Mouse (Mus musculus) embryonic facial prominence, embryonic 13.5 days (tissue): Measurements from ENCODE around the gene Mast4. TPM values are rescaled to one million over a fixed set of nuclear protein-coding genes. Genes with fewer than 3 reads are reported as not detected.

Experiments used
- ATAC-seq: fragments of 200-750 bp; cut with Nextera tagmentation; 2 replicates; pipeline ENCODE4 v1.8.0; 2017; ENCODE audit warnings: low read depth; ENCODE audit not compliant: insufficient number of reproducible peaks, insufficient read depth, low FRiP score, low TSS enrichment
- H3K27ac ChIP-seq: fragments of 300-500 bp; sonication (generic); 2 replicates; pipeline ENCODE4 v1.5.1; 2015; ENCODE audit warnings: moderate library complexity, mild to moderate bottlenecking, inconsistent platforms
- H3K27me3 ChIP-seq: fragments of 300-500 bp; sonication (generic); 2 replicates; pipeline ENCODE4 v1.6.1; 2015; ENCODE audit warnings: mild to moderate bottlenecking, inconsistent platforms
- H3K36me3 ChIP-seq: fragments of 300-500 bp; sonication (generic); 2 replicates; pipeline ENCODE4 v1.6.1; 2015; ENCODE audit warnings: mild to moderate bottlenecking, inconsistent platforms
- H3K4me1 ChIP-seq: fragments of 300-500 bp; sonication (generic); 2 replicates; pipeline ENCODE4 v1.6.1; 2015; ENCODE audit warnings: inconsistent platforms
- H3K4me2 ChIP-seq: fragments of 300-500 bp; sonication (generic); 2 replicates; pipeline ENCODE4 v1.6.1; 2015; ENCODE audit warnings: moderate library complexity, mild to moderate bottlenecking, inconsistent platforms
- H3K4me3 ChIP-seq: fragments of 300-500 bp; sonication (generic); 2 replicates; pipeline ENCODE4 v1.5.1; 2015; ENCODE audit warnings: mild to moderate bottlenecking, inconsistent platforms
- H3K9ac ChIP-seq: fragments of 300-500 bp; sonication (generic); 2 replicates; pipeline ENCODE4 v1.6.1; 2015; ENCODE audit warnings: mild to moderate bottlenecking, inconsistent platforms
- H3K9me3 ChIP-seq: fragments of 300-500 bp; sonication (generic); 2 replicates; pipeline ENCODE4 v1.6.1; 2016; ENCODE audit warnings: inconsistent platforms
- WGBS: fragments of 180-500 bp; shearing (Covaris S2); methylation state at CpG from one replicate; pipeline ENCODE4 v1.1.7; 2015; ENCODE audit warnings: mixed read lengths; 5-methylcytosine and 5-hydroxymethylcytosine counted together
- polyA plus RNA-seq: library from polyadenylated mRNA; unstranded; fragments of >200 nt; fragmentation: Nextera tagmentation; extraction: Ambion mirVana; gene quantifications from 2 replicates; pipeline ENCODE4 v1.2.1, GENCODE M21; 2015

The Mast4 gene
- polyA plus RNA-seq, 1 experiment from 2014 or later = 28.6 TPM

DNA sequence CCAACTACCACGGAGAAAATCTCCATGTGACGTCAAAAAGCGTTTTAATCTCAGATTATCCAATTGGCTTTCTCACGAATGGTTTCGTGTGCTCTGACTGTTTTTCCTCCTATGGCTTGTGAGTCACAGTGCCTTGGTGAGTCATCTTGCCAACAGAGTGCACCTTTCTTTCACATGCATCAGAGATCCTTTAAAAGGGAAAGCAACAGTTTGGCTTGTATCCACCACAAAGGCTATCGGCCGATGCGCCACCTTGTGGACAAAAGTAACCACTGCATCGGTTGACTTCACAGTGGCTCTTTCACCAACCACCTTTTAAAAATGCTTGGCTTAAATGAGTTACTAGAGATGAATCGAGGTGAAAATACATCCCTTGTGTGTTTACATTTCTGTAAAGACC, 224.4 kb downstream of the Mast4 start:
- Histone ChIP-seq H3K4me2 (peak overlapping the region; percentile 19), H3K4me1 (peaks cover 23% of the 10 kb centered on the region), H3K9me3 (no peaks in the 10 kb centered on the region), H3K36me3 (no peaks in the 10 kb centered on the region), H3K27ac (no peak overlapping the region), H3K9ac (no peak overlapping the region), H3K4me3 (no peak overlapping the region), H3K27me3 (no peaks in the 10 kb centered on the region)
- no peak for ATAC-seq
- 29% methylated on average over 10 of the region's 10 CpGs for WGBS

DNA sequence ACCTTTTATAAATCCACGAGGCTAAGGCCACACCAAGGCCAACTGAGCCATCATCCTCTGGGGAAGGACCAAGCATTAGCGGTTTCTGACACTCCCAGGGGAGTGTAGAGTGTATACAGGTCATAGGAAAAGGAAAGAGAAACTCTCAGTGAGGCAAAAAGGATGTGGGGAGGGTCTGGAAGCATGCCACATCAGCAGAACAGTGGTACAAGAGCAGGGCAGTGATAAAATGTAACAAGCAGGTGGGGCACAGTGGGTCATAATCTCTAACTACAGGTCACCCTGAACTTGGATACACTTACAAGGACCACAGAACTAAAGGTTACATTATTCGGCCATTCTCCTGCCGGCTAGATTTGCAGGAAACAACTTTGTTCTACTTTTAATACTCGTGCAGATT, 226.9 kb downstream of the Mast4 start:
- Histone ChIP-seq H3K4me1 (peaks cover 13% of the 10 kb centered on the region), H3K9ac (no peak overlapping the region), H3K4me2 (no peak overlapping the region), H3K27ac (no peak overlapping the region), H3K36me3 (no peaks in the 10 kb centered on the region), H3K9me3 (no peaks in the 10 kb centered on the region), H3K4me3 (no peak overlapping the region), H3K27me3 (no peaks in the 10 kb centered on the region)
- 88% methylated on average over 5 of the region's 5 CpGs for WGBS
- ATAC-seq = no peak

DNA sequence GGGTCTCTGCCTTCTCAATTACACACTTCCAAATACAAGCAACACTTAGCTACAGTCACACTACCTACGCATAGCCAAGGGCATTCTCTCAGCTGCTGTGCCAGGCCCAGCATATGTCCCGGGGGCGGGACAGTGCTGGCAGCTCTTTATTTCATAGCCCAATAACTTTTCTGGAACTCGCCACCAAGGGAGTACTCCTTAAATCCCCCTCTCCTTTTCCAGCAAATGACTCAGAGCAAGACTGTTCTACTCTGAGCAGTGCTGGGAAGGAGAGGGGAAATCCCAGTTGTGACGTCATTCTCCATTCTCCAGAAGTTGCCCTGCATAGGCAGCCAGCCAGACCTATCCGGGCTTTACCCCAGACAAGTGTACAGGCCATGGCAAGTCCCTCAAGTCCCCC, 231.7 kb downstream of the Mast4 start:
- ATAC-seq = peak; percentile 43; the same call in 1 of the 2 replicates
- no peak overlapping the region for H3K4me2 ChIP-seq
- whole genome bisulfite sequencing = 71% methylated on average over 6 of the region's 6 CpGs
- no peak overlapping the region for H3K27ac ChIP-seq
- no peak overlapping the region for H3K4me3 ChIP-seq
- no peaks in the 10 kb centered on the region for H3K36me3 ChIP-seq
- H3K9ac ChIP-seq = no peak overlapping the region
- H3K27me3 ChIP-seq = peaks cover 11% of the 10 kb centered on the region
- H3K4me1 ChIP-seq = peaks cover under 1% of the 10 kb centered on the region; the same call in 1 of the 2 replicates
- no peaks in the 10 kb centered on the region for H3K9me3 ChIP-seq

- no peaks in the 10 kb centered on the region for H3K9me3 ChIP-seq
- peak overlapping the region; percentile 47 for H3K4me3 ChIP-seq
- no peak overlapping the region for H3K27ac ChIP-seq
- peaks cover 13% of the 10 kb centered on the region; the same call in 1 of the 2 replicates for H3K4me1 ChIP-seq
- H3K36me3 ChIP-seq = no peaks in the 10 kb centered on the region
- H3K9ac ChIP-seq = peak overlapping the region; percentile 58
- H3K4me2 ChIP-seq = peak overlapping the region; percentile 81
- peak; percentile 78; the same call in 1 of the 2 replicates for ATAC-seq
- peaks cover 36% of the 10 kb centered on the region for H3K27me3 ChIP-seq
- 6% methylated on average over 28 of the region's 28 CpGs for WGBS
Observed at GRCm38 (mm10) chr13:103096346-103097150, 237.7 kb downstream of the Mast4 start.

- ATAC-seq = no peak
- 65% methylated on average over 7 of the region's 7 CpGs for WGBS
- no peak overlapping the region for H3K27ac ChIP-seq
Observed at GRCm38 (mm10) chr13:103095491-103095890, 238.8 kb downstream of the Mast4 start.

DNA sequence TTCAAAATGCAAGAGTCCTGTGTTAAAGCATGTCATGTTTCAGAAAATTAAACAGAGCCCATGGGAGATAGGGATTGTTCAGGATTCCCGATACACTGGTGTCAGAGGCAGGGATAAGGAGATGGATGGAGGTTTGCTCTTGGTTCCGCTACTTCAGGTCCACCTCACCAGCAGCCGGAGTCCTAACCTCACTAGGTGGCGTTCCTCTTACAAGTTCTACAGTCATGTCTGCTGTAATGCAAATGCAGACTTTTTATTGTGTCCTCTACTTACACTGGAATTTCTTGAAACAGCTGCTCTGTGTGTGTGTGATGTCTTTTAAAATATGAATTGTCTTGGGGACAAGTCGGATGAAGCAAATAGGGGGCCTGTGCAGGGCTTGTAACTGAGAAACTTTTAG, 239.7 kb downstream of the Mast4 start:
- 76% methylated on average over 5 of the region's 5 CpGs for WGBS
- Histone ChIP-seq H3K27ac (0 out of 2 replicates have a peak overlapping the region, but pooled peaks have one; percentile 16), H3K4me1 (peaks cover 13% of the 10 kb centered on the region; the same call in 1 of the 2 replicates), H3K9ac (no peak overlapping the region), H3K9me3 (no peaks in the 10 kb centered on the region), H3K4me3 (no peak overlapping the region), H3K36me3 (no peaks in the 10 kb centered on the region), H3K4me2 (no peak overlapping the region), H3K27me3 (peaks cover 36% of the 10 kb centered on the region)
- ATAC-seq = no peak

More at GRCm38 (mm10) chr13:103095491-103095890, 238.8 kb downstream of the Mast4 start:
- Histone ChIP-seq H3K4me1 (peaks cover 13% of the 10 kb centered on the region; the same call in 1 of the 2 replicates), H3K27me3 (peaks cover 36% of the 10 kb centered on the region), H3K36me3 (no peaks in the 10 kb centered on the region), H3K9ac (no peak overlapping the region), H3K4me3 (no peak overlapping the region), H3K4me2 (no peak overlapping the region), H3K9me3 (no peaks in the 10 kb centered on the region)

DNA sequence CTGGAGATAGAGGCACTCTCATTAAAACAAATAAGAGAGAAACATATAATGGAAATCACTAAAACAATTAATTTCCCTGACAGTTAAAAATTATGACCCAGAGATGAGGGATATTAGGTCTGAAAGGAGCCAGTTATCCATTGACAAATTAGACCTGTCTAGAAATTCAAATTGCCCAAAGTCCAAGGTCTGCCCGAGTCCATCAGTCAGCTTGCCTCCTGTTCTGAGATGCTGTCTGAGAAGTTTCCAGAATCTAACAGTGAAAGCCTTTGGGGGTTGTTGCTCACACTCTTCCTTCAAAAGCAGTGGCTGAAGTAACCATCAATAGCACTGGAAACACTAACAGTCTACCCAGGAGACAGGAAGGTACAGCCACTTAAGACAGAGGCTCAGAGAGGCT, 240.6 kb downstream of the Mast4 start:
- no peak overlapping the region for H3K27ac ChIP-seq
- no peaks in the 10 kb centered on the region for H3K9me3 ChIP-seq
- H3K4me2 ChIP-seq = no peak overlapping the region
- no peaks in the 10 kb centered on the region for H3K36me3 ChIP-seq
- no peak overlapping the region for H3K4me3 ChIP-seq
- H3K4me1 ChIP-seq = peaks cover 13% of the 10 kb centered on the region; the same call in 1 of the 2 replicates
- no peak for ATAC-seq
- WGBS = 89% methylated on average over 1 of the region's 1 CpGs
- H3K27me3 ChIP-seq = peaks cover 36% of the 10 kb centered on the region
- no peak overlapping the region for H3K9ac ChIP-seq

- Histone ChIP-seq H3K9me3 (no peaks in the 10 kb centered on the region), H3K27ac (no peak overlapping the region), H3K4me2 (no peak overlapping the region), H3K27me3 (no peaks in the 10 kb centered on the region), H3K9ac (no peak overlapping the region), H3K36me3 (no peaks in the 10 kb centered on the region), H3K4me1 (no peaks in the 10 kb centered on the region), H3K4me3 (no peak overlapping the region)
- ATAC-seq = no peak; the same call in 1 of the 2 replicates
- WGBS = 85% methylated on average over 15 of the region's 15 CpGs
Observed at GRCm38 (mm10) chr13:103085540-103086121, 248.7 kb downstream of the Mast4 start.

- Histone ChIP-seq H3K4me3 (no peak overlapping the region), H3K4me1 (no peaks in the 10 kb centered on the region), H3K27ac (no peak overlapping the region), H3K36me3 (no peaks in the 10 kb centered on the region), H3K4me2 (no peak overlapping the region), H3K27me3 (no peaks in the 10 kb centered on the region), H3K9ac (no peak overlapping the region), H3K9me3 (no peaks in the 10 kb centered on the region)
- 71% methylated on average over 2 of the region's 6 CpGs for WGBS
- no peak for ATAC-seq
Observed at GRCm38 (mm10) chr13:103082891-103083290, 251.4 kb downstream of the Mast4 start.

DNA sequence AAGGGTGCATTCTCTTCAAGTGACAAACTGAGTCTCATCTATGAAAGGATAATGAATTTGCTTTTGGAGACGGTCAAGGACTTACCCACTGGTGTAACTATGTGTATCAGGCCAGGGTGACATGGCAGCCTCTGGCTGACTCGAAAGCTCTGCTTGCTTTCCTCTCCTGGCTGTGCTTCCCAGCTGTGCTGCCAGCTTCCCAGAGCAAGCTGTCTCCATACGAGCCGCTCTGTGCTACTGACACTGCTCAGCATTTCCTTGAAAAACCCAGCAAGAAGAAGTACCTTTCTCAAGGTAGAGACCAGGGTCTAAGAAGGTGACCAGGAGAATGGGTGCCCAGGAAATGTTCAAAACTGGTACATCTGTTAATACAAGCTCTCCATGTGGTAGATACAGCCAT, 254.5 kb downstream of the Mast4 start:
- H3K4me1 ChIP-seq = no peaks in the 10 kb centered on the region
- no peaks in the 10 kb centered on the region for H3K27me3 ChIP-seq
- H3K9ac ChIP-seq = no peak overlapping the region
- H3K4me3 ChIP-seq = no peak overlapping the region
- no peak for ATAC-seq
- no peaks in the 10 kb centered on the region for H3K9me3 ChIP-seq
- H3K36me3 ChIP-seq = no peaks in the 10 kb centered on the region
- WGBS = 68% methylated on average over 4 of the region's 4 CpGs
- H3K27ac ChIP-seq = no peak overlapping the region
- no peak overlapping the region for H3K4me2 ChIP-seq

- ATAC-seq = no peak
- 89% methylated on average over 6 of the region's 6 CpGs for WGBS
Observed at GRCm38 (mm10) chr13:103078815-103079214, 255.5 kb downstream of the Mast4 start.

DNA sequence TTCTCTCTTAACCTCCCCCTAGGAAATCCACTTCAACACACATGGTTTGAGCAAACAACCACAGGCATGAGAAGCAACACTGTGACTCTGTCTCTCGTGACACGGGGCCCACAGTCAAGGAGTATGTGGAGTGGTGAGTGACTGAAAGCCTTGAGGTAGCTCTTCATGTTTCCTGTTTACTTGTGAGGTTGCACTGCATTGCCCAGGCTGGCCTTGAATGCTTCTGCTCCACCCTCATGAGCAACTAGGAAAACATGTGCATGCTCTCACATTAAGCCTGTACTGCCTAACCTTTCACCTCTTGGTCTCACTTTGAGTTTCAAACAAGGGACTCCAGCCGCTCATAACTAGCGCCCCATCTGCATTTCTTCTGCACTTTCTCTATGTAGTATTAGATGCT, 260.8 kb downstream of the Mast4 start:
- H3K9ac ChIP-seq = no peak overlapping the region
- H3K36me3 ChIP-seq = no peaks in the 10 kb centered on the region
- no peaks in the 10 kb centered on the region for H3K4me1 ChIP-seq
- H3K9me3 ChIP-seq = no peaks in the 10 kb centered on the region
- 82% methylated on average over 4 of the region's 4 CpGs for WGBS
- no peak for ATAC-seq
- H3K4me3 ChIP-seq = no peak overlapping the region
- H3K27me3 ChIP-seq = no peaks in the 10 kb centered on the region
- no peak overlapping the region for H3K27ac ChIP-seq
- no peak overlapping the region for H3K4me2 ChIP-seq

More at GRCm38 (mm10) chr13:103078815-103079214, 255.5 kb downstream of the Mast4 start:
- Histone ChIP-seq H3K4me3 (no peak overlapping the region), H3K27me3 (no peaks in the 10 kb centered on the region), H3K9me3 (no peaks in the 10 kb centered on the region), H3K9ac (no peak overlapping the region), H3K4me1 (no peaks in the 10 kb centered on the region), H3K4me2 (no peak overlapping the region), H3K36me3 (no peaks in the 10 kb centered on the region), H3K27ac (no peak overlapping the region)
